Mouse (Mus musculus) leukemia stem cell, adult 10-12 weeks (primary cell): ENCODE results near the gene 4930550L24Rik. TPM values are rescaled to one million over a fixed set of nuclear protein-coding genes. Genes with fewer than 3 reads are reported as not detected.

Experiments used
- polyA plus RNA-seq: library from polyadenylated mRNA; stranded (reverse); fragments of >175 nt; gene quantifications from 2 replicates; pipeline ENCODE4 v1.2.3, GENCODE M21; 2012; ENCODE audit warnings: low replicate concordance

4930550L24Rik gene
- polyA plus RNA-seq, result not detected in 2 replicates

GRCm38 (mm10) chrX:58909060-58909459 lies at the start of gene 4930550L24Rik:
Gene 4930550L24Rik, plus strand, starts transcription at chrX:58909360.

